Mouse (Mus musculus) cerebellum, postnatal 25 days (tissue): ENCODE results near the gene Macrod2.

Experiments
- DNase-seq, 2 experiments: peaks; one replicate each; pipeline ENCODE4 v3.0.0; 2021; ENCODE audit warnings: mixed read lengths in 2 of 2

Gene Macrod2

GRCm38 (mm10) chr2:140913679-140914412 lies 518.7 kb downstream of the Macrod2 start:
- DNase-seq = peak in 1 of 2 experiments; percentile 35

DNA sequence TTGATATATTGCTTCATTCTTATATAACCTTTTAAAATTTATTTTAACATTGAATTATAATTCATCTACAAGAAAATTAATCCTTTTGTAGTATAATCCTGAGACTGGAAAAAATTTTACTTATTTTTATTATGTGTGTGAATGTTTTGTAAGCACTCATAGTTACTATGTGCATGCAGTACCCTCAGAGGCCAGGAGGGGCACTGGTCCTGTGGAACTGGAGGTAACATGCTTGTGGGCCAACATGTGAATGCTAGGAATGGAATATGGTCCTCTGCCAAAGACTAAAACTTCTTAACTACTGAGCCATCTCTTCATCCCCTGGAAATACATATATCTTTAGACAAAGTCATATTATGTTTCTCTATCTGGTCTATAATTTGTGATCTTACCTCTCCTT lies 531.8 kb downstream of the Macrod2 start:
- no peak for DNase-seq

DNA sequence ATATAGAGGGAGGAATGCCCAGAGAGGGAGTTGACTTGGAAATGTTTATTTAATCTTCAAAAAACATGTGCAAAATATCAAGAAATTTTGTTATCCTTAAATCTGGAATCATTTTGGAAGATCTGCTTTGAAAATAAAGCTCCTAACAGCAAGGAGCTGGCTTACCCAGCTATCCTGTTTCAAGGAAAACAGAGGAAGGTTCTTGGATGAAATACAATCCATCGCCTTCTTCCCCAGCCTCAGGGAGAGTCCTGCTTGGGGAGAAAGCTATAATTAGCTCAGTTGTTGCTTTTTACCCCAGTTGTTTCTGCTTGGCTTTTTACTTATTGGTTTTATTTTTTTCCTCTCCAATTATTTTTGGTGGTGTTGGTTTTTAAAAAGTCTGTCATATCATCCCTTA lies 539.4 kb downstream of the Macrod2 start:
- no peak for DNase-seq

GRCm38 (mm10) chr2:140949461-140949860 lies 554.4 kb downstream of the Macrod2 start:
- peak; percentile 71 to 83 for DNase-seq

- DNase-seq = peak; percentile 10
These were observed 564.1 kb downstream of the Macrod2 start for GRCm38 (mm10) chr2:140959246-140959645.

DNA sequence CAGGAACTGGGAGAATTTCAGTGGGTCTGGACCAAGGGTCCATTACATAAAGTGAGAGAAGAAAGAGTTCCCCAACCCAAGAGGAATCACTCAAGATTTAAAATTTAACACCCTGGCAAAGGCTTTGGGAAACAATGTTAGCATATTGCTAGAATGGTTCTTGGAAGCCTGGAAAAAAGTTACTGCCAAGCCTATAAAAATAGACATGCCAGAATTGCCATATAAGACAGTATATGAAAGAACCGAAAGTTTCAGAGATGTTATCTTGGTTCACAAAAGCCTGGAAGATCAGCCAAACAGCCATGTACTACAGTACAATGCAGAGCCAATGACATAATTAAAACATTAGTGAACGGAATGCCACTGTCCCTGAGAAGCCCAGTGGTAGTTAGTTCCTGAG lies 575.1 kb downstream of the Macrod2 start:
- no peak for DNase-seq

DNA sequence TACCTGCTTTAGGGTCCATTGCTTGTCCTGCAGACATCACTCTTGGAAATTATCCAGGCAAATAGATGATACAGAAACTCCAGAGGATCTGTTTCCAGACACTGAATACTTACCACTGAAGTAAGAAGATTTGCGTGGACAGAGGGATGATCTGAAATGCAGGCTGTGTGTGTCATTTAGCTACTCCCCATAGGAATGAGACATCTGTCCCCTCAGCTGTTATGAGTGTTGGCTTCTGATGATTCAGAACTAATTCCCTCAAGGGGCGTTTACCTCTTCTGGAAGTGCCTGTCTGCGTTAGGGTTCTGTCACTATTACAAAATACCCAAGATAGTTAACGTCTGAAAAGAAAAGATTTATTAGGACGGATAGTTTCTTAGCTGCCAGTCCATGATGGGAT lies 576.7 kb downstream of the Macrod2 start:
- DNase-seq = no peak

DNA sequence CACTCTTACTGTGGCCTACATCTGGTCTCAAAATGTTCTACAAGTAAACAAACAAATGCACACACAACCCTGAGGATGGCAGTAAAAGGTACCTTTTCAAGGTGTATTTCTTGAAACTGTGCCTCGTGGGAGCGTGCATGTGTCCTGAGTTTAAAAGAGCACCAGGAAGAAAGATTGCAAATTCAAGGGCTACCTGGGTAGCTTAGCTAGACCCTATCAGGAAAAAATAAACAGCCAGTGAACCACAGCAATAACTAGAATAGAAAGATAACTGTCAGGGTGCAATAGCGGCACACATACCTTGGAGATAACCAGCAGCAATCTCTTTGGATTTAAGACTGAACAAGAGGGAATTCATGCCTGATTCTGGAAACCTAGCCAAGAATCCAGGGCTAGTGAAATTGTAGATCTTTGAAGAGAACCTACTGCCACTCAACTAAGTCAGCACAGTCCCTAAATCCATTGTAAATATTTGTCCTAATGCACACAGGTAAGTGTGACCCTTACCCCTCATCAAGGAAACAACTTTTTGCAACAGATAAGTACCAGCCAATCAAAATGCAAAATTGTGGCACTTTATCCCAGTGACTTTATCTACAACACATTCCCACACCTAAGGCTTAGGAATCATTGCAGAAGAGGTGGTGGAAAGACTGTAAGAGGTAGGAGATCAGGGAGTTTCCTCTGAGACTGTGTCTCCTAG lies 590.7 kb downstream of the Macrod2 start:
- DNase-seq = no peak

DNA sequence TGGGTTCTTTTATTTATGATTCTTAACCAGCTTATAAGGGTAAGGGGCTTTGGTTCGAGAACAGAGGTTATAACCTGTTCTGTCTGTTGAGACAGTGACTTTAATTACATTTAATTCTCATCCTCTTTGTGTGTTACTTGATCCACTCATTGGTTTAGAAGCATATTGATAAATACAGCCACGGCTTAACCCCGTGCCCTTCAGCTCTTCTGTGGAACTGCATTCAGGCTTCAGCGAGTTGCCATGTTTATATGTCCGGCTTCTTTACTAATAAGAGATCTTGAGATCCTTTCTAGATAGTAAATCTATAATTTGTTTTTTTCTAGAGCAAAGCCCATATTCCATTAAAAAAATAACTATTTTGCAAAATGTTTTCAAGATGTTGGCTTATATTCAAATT lies 608.7 kb downstream of the Macrod2 start:
- DNase-seq = no peak

- no peak for DNase-seq
These were observed 609.2 kb downstream of the Macrod2 start for GRCm38 (mm10) chr2:141004326-141004725.

DNA sequence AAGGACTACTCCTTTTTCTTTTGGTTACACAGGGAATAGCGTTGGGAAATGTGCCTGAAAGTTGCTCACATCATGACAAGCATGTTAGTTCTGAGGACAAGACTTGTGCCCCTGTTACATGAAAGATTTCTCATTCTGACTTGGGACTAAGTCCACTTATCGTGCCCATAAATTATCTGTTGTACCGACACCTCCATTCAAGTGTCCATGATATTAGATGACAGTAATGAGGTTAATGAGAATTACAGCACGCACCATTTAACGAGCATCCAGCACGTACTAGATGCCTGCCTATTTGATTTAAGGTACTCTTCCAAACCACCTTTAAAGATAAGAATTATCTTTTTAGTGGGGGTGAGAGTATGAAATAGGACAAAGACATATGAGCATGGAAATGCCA lies 610.5 kb downstream of the Macrod2 start:
- no peak for DNase-seq

DNA sequence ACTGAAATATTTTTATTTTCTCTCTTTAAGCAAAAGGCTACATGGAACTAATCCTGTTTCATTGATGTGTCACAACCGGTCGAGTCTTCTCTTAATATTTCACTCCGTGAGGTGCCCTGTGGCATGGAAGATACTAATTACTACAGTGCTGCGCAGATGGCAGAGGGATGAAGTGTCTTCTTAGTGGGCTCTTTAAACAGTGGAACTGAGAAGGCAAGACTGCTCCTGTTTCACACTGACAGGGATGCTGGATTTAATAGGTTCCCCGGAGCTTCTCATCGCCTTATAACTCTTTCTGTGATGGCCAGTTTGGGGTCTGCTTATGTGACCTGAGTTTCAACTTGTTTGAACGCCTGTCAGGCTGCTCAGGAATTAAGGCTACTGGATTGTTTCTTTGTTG lies 612.6 kb downstream of the Macrod2 start:
- no peak for DNase-seq

DNA sequence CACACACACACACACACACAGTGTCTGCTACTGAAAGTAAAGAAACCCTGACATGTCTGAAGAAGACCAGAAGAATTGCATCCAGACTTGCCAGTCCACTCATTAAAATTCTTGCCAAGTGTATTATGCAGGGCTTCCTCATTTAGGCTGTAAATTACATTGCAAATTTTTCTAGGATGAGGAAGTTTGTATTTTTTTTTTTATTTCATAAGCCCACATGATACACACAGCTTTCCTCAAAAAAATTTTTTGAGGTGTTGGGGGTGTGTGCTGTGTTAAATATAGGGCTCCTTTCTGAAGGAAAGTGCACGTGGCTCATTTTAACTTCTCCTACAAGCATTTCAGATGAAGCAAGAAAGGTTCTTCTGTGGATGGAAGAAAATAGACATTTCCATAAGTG lies 613.3 kb downstream of the Macrod2 start:
- no peak for DNase-seq

DNA sequence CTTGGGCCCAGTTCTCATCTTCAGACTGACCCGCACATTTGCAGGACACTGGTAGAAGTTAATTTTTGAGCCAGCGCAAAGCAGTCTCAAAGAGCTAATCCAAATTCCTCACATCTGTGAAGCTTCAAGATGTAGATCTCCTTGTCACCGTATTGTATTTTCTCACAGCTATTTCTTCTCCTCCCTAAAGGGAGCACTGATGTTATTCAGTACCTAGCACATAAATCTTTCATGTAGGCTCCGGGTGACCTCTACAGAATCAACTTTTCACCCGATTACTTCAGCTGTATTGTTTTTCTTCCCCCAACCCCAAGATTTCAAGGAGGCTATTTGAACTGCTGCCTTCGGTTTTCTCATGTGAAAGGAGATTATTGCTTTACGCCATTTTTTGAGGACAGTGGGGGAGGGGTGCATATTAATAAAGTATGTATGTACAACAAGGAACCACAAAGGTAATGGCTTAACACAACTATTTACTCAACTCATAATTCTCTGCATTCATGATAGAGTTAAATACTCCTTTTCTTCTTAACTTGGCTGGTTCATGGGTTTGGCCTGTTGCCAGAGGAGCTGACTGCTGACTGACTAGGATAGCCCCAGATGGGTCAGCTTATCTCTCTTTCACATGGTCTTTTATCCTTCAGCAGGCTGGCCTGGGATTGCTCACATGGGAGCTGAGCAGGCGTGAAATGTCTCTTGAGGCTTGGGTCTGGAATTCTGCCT lies 618.5 kb downstream of the Macrod2 start:
- peak; percentile 26 to 56 for DNase-seq

DNA sequence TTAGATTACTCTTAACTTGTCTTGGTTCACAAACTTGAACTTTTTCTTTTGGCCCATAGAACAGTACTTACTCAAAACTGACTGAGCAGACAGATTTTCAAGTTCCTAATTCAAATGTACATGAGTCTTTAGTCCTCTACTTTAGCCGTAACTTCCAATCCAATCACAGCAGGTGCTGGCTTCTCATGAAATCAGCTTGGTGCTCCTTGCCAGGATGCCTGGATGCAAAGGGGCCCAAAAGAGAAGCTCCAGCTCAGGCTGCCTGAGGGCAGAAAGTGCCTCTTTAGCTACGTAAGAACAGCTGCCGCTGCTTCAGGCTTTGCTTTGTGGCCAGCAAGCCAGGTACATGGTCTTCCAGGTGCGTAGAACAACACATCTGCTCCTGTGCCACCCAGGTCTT lies 627.9 kb downstream of the Macrod2 start:
- peak; percentile 25 to 28 for DNase-seq

- no peak for DNase-seq
These were observed 628.8 kb downstream of the Macrod2 start for GRCm38 (mm10) chr2:141023916-141024315.

- DNase-seq = no peak
These were observed 629.4 kb downstream of the Macrod2 start for GRCm38 (mm10) chr2:141024316-141025043.

DNA sequence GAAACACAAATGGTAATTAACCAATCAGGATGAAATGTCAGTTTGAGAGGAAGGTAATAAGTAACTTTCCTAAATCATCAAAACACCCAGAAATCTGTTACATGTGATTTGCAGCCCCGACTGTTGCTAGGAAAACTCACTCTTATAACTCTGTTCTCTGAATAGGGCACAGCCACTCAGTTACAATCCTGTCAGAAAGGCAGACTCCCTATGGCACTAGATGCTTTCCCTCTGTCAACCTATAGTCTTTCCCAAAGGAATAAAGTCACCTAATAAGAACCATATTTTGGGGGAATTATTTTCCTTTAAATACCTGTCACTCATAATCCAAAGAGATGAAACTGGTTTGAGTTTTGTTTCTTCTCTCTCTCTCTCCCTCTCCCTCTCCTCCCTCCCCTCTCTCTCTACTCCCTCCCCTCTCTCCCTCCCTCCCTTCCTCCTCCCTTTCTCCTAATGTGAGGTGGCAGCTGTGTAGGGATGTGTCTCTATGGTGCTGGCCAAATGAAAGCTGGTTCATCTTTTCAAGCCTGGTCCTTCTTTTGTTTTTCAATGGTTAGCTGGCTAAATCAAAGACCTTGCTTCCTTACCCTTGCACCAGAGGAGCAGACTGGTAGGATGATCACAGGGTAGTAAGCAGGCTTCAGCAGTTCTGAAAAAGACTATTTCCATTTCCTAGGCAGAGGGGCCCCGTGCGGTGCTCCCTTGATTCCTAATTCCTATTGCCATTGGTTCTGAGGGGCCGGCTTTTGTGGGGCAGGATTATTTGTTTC lies 661.8 kb downstream of the Macrod2 start:
- DNase-seq = no peak

GRCm38 (mm10) chr2:141057455-141057833 lies 662.3 kb downstream of the Macrod2 start:
- DNase-seq = no peak

DNA sequence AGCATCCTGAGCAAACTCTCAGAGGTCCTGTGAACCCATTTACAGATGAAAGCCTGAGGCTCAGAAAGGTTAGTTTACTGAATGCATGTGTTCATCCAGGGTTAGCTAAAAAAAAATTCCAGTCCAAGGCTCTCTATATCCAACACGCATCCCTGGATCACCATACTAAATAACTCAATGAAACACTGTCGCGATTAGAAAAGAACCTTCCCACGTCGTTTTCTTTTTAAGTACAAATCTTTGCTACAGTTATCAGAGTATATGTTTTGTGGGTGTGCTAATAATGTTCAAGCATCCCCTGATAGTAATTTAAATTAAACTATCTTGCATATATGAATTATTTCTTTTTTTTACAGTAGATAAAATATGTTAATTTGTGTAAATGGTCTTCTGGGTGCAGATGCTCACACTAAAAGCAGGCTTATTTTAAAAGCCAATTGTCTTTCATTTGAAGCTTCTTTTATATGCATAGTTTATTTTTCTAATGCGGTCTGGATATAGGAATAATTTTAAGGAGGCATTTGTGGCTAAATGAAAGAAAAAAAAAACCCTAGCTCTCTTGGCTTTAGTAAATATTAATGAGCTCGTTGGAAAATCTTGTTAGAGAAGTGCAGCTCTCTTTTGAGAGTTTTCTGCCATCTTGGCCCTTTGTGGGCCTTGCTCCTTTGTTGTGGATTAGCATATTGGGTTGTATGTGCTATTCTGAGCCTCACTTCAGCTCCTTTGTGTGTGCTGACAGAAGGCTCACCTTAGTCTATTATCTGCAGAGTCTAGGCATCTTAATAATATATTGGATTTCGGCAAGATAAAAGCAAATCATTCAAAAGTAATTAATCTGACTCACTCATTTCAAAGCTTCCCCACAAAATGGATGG lies 679.1 kb downstream of the Macrod2 start:
- no peak for DNase-seq

DNA sequence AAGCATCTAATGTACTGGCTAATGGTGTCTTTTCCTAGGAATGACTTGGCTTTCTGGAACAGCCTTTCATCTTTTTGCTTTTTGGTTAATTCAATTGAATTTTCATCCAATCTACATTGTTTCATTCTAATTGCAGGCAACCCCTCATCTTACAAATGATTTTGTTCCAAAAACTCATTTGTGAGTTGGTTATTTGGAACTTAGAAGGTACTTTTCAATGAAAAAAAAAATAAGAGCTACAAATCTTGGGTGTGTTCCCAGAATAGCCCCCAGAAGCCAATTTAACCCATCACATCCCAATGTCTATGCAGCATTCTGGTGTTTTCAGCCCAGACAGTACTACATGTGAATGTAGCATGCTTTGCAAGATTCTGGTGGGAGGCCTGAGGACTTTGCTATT lies 683.1 kb downstream of the Macrod2 start:
- no peak for DNase-seq
